Mouse (Mus musculus): ENCODE results near the gene Npcd.
"Not testable (repeated sequence)": the region's sequence is repeated elsewhere in the genome, so short reads cannot be mapped to it uniquely, and the experiment has no call there.

Npcd gene

GRCm38 (mm10) chr15:79829431-79829830, 4.6 kb downstream of the Npcd start:
- peak in 1 of 2 experiments; percentile 21 for DNase-seq

GRCm38 (mm10) chr15:79828366-79829035, 5.5 kb downstream of the Npcd start:
- peak; percentile 72 to 77 for DNase-seq

GRCm38 (mm10) chr15:79827778-79828210, 6.2 kb downstream of the Npcd start:
- DNase-seq = peak in 1 of 2 experiments; percentile 47

- DNase-seq = peak in 1 of 2 experiments; percentile 34
Measured at GRCm38 (mm10) chr15:79827061-79827777, 6.8 kb downstream of the Npcd start.

GRCm38 (mm10) chr15:79826221-79826935, 7.7 kb downstream of the Npcd start:
- DNase-seq = peak in 1 of 2 experiments; percentile 34

- peak in 1 of 2 experiments; percentile 38 for DNase-seq
Measured at GRCm38 (mm10) chr15:79825146-79825825, 8.8 kb downstream of the Npcd start.

GRCm38 (mm10) chr15:79823588-79824280, 10.3 kb downstream of the Npcd start:
- peak in 1 of 2 experiments; percentile 24 for DNase-seq

- peak in 1 of 2 experiments; percentile 31 for DNase-seq
Measured at GRCm38 (mm10) chr15:79822265-79823199, 11.5 kb downstream of the Npcd start.

GRCm38 (mm10) chr15:79818325-79818724, 15.7 kb downstream of the Npcd start:
- DNase-seq = peak in 1 of 2 experiments; percentile 32

- DNase-seq = peak in 1 of 2 experiments; percentile 17
Measured at GRCm38 (mm10) chr15:79813666-79814258, 20.3 kb downstream of the Npcd start.

GRCm38 (mm10) chr15:79812840-79813239, 21.2 kb downstream of the Npcd start:
- not testable (repeated sequence) for DNase-seq

- DNase-seq = peak; percentile 56 to 57
Measured at GRCm38 (mm10) chr15:79810997-79811396, 23.0 kb downstream of the Npcd start.

GRCm38 (mm10) chr15:79810061-79810460, 24.0 kb downstream of the Npcd start:
- peak; percentile 77 to 85 for DNase-seq

GRCm38 (mm10) chr15:79808658-79809057, 25.4 kb downstream of the Npcd start:
- DNase-seq = peak in 1 of 2 experiments; percentile 65

- DNase-seq = peak; percentile 76 to 80
Measured at GRCm38 (mm10) chr15:79808114-79808513, 25.9 kb downstream of the Npcd start.

GRCm38 (mm10) chr15:79807050-79807449, 27.0 kb downstream of the Npcd start:
- no peak for DNase-seq

- no peak for DNase-seq
Measured at GRCm38 (mm10) chr15:79805246-79805645, 28.8 kb downstream of the Npcd start.

- peak; percentile 73 to 77 for DNase-seq
Measured at GRCm38 (mm10) chr15:79804352-79805071, 29.5 kb downstream of the Npcd start, which contains the start of gene Nptxr. TSS of gene Nptxr (minus strand) at chr15:79804766.

GRCm38 (mm10) chr15:79803533-79804351, 30.3 kb downstream of the Npcd start:
- peak in 1 of 2 experiments; percentile 45 for DNase-seq

Measured in cerebellum, postnatal 36 days (tissue).